Mouse (Mus musculus) common myeloid progenitor, adult 5-6 weeks (primary cell): Measurements from ENCODE around the gene Ctns. TPM values are rescaled to one million over a fixed set of nuclear protein-coding genes. Genes with fewer than 3 reads are reported as not detected.
A peak's percentile ranks its signal among the peaks of the same experiment; 100 is the strongest.

Experiments used
- ATAC-seq: replicated peaks from 2 replicates; pipeline ENCODE4 v1.8.0; 2016; ENCODE audit warnings: low read depth, mild to moderate bottlenecking, moderate TSS enrichment, inconsistent platforms; ENCODE audit not compliant: poor library complexity, severe bottlenecking
- total RNA-seq: library from RNA; stranded (forward); fragments of 200-1000, 187-1606 nt; gene quantifications from 2 replicates; pipeline ENCODE4 v1.2.3, GENCODE M21; 2017

The Ctns gene
- total RNA-seq, 1 experiment from 2014 or later: 8.8 TPM

DNA sequence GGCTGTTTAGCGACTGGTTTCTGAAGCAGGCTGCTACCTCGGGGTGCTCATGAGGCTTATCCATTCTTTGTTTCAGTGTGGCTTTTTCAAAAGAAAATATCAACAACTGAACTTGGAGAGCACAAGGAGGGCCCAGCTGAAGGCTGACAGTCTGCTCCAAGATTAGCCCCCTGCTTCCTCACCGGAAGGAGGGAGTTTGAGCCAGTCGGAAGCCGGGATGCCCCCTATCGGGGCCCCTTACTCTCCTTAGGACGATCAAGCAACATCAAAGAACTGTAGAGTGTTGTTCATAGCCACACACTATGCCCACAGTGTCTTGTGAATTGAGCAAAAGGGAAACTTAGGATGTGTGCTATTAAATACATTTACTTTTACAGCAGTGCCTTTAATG, 51.9 kb downstream of the Ctns start:
- ATAC-seq: no peak

DNA sequence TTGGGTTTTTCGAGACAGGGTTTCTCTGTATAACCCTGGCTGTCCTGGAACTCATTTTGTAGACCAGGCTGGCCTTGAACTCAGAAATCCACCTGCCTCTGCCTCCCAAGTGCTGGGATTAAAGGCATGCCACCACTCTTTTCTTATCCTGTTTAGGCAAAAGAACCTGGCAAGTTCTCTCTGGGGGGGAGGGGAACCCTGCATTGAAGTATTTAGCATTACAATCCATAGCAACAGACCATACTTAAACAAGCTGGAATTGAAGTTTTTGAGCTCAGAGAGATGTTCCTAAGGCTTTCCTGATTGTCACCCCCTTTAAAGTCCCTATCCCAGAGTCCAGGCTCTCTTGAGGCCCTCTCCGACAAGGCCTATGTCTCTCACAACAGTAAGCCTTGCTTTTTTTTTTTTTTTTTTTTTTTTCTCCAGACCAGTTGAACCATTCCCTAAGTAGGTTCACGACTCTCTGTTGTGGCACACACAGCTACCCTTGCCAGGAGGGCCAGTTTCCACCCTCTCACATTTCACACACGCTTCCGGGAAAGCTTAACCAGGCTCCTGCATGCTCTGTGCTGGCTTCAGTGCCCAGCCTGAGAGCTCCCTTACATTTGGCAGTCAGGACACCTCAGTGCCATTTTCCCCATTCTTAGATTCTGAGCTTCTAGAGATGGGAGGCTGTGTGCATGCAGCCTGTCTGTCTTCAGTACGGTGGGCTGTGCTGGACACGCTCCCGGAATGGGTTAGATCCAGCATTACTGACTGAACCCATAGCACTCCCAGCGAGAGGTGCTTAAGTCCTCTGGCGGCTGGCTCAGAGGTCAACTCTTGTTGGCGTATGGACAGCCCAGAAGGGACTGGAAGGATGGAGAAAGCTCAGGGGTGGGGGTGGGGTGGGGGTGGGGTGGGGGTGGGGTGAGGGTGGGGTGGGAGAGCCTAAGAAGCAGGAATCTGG, 52.5 kb downstream of the Ctns start:
- ATAC-seq: no peak

- ATAC-seq: no peak
Observed at GRCm38 (mm10) chr11:73144261-73144681, 54.6 kb downstream of the Ctns start.

- peak; percentile 96 for ATAC-seq
Observed at GRCm38 (mm10) chr11:73137591-73138501, 61.0 kb downstream of the Ctns start, which contains the start of gene Haspin. Haspin (minus strand) TSS chr11:73138294.

GRCm38 (mm10) chr11:73137116-73137515, 61.7 kb downstream of the Ctns start:
- 0 out of 2 replicates have a peak, but pooled peaks have one; percentile 13 for ATAC-seq

DNA sequence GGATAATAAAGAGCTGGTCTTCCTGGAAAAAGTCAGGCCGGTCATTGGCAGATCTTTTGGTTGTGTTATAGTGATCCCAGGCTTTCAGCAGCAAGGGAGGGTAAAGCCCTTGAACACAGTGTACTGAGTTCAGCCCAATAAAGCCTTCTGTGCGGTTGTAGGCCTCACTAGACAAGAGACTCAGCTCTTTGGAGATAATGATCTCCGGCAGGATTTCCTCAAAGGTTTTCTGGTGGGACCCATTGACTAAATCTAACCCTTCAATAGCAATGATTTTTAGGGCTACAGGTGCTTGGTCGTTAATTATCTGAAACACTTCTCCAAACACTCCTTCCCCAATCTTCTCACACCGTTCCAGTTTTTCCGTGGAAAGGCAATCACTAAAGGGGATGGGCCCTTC, 62.3 kb downstream of the Ctns start:
- no peak for ATAC-seq

DNA sequence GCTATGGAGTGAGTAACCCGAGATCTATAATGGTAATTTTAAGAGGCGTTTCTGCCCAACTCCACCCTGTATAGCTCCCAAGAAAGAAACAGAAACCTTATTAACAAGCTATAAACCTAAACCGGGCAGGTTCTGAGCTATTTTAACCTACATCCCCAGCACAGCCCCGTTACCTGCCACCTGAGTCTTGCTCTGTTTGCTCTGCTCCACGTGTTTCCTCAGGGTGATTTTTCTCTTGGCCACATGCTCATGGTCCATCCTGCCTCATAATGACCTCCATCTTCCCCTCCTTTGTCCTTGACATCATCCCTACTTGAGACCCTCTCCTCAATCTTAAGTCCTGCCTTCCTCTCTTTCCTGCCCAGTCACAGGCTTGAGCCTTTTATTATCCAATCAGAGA, 64.6 kb downstream of the Ctns start:
- ATAC-seq: no peak

Other genes with a start within 250 kb of the Ctns start
- 42.5 and 60.0 TPM in 2 replicates for gene Atp2a3, start 237.9 kb downstream of the Ctns start, total RNA-seq
- 9.4 and 14.6 TPM in 2 replicates for gene P2rx1, start 199.9 kb downstream of the Ctns start, total RNA-seq
- 1.6 and 1.8 TPM in 2 replicates for gene Camkk1, start 180.0 kb downstream of the Ctns start, total RNA-seq
- 12.4 and 15.4 TPM in 2 replicates for gene Ncbp3, start 151.3 kb downstream of the Ctns start, total RNA-seq
- 0.05 TPM in 1 of 2 replicates, not detected in the other for gene Itgae, start 108.5 kb downstream of the Ctns start, total RNA-seq
- 18.6 and 22.8 TPM in 2 replicates for gene Haspin, start 60.7 kb downstream of the Ctns start, total RNA-seq
- gene P2rx5, start 38.6 kb downstream of the Ctns start, total RNA-seq: not detected in 2 replicates
- 46.6 and 48.2 TPM in 2 replicates for gene Emc6, start 22.0 kb downstream of the Ctns start, total RNA-seq
- 7.7 and 11.4 TPM in 2 replicates for gene Tax1bp3, start 22.0 kb downstream of the Ctns start, total RNA-seq
- 1.4 and 3.2 TPM in 2 replicates for gene Shpk, start 418 bp upstream of the Ctns start, total RNA-seq
- not detected in 2 replicates for gene Trpv1, start 35.2 kb upstream of the Ctns start, total RNA-seq
- gene Trpv3, start 68.3 kb upstream of the Ctns start, total RNA-seq: not detected in 2 replicates
- gene Aspa, start 130.6 kb upstream of the Ctns start, total RNA-seq: 3.8 and 7.4 TPM in 2 replicates
- gene Gm49340, start 130.7 kb upstream of the Ctns start, total RNA-seq: not detected in 2 replicates
- not detected in 2 replicates for gene Spata22, start 130.7 kb upstream of the Ctns start, total RNA-seq
- not detected in 2 replicates for gene Olfr20, start 151.7 kb upstream of the Ctns start, total RNA-seq
- gene Olfr376, start 172.2 kb upstream of the Ctns start, total RNA-seq: not detected in 2 replicates
- not detected in 2 replicates for gene Olfr1, start 200.6 kb upstream of the Ctns start, total RNA-seq
- gene Olfr378, start 229.4 kb upstream of the Ctns start, total RNA-seq: not detected in 2 replicates